Mouse (Mus musculus) liver, adult (tissue): Measurements from ENCODE around the gene Elf1.
"Not testable (repeated sequence)": the region's sequence is repeated elsewhere in the genome, so short reads cannot be mapped to it uniquely, and the experiment has no call there.

Source experiments
- GATA4 ChIP-seq: IDR thresholded peaks from 2 replicates; pipeline ENCODE4 v1.6.1; 2014; ENCODE audit warnings: mild to moderate bottlenecking, low read length; ENCODE audit not compliant: insufficient replicate concordance

The Elf1 gene

GRCm38 (mm10) chr14:79480624-79481338 is at the start of gene Elf1:
Gene Elf1, plus strand, starts transcription at chr14:79481194.
- TF ChIP-seq GATA4: peak; percentile 37; the same call in 1 of the 2 replicates

- TF ChIP-seq GATA4: no peak
These were observed 46.9 kb upstream of the Elf1 start for GRCm38 (mm10) chr14:79434068-79434467.

- no peak for TF ChIP-seq GATA4
These were observed 40.3 kb upstream of the Elf1 start for GRCm38 (mm10) chr14:79440655-79441054.

GRCm38 (mm10) chr14:79441441-79441840 is 39.6 kb upstream of the Elf1 start:
- TF ChIP-seq GATA4: no peak

GRCm38 (mm10) chr14:79444601-79445000 is 36.4 kb upstream of the Elf1 start:
- no peak for TF ChIP-seq GATA4

GRCm38 (mm10) chr14:79445055-79445620 is 35.9 kb upstream of the Elf1 start:
- no peak for TF ChIP-seq GATA4

GRCm38 (mm10) chr14:79451681-79452590 is 29.1 kb upstream of the Elf1 start, which contains the start of gene Kbtbd6:
Gene Kbtbd6, plus strand, starts transcription at chr14:79451835.
- TF ChIP-seq GATA4: not testable (repeated sequence)

GRCm38 (mm10) chr14:79460401-79460800 is 20.6 kb upstream of the Elf1 start:
- TF ChIP-seq GATA4: no peak

GRCm38 (mm10) chr14:79460988-79461387 is 20.0 kb upstream of the Elf1 start:
- TF ChIP-seq GATA4: no peak

- TF ChIP-seq GATA4: no peak
These were observed 15.4 kb upstream of the Elf1 start for GRCm38 (mm10) chr14:79465623-79466022.

- TF ChIP-seq GATA4: no peak
These were observed 13.4 kb upstream of the Elf1 start for GRCm38 (mm10) chr14:79467621-79468020.

- TF ChIP-seq GATA4: no peak
These were observed 7.6 kb upstream of the Elf1 start for GRCm38 (mm10) chr14:79473384-79473783.

GRCm38 (mm10) chr14:79481339-79482151 is 551 bp downstream of the Elf1 start, which contains the start of gene Wbp4:
Gene Wbp4, minus strand, starts transcription at chr14:79481520.
- peak; percentile 57; the same call in 1 of the 2 replicates for TF ChIP-seq GATA4

- no peak for TF ChIP-seq GATA4
These were observed 1.3 kb downstream of the Elf1 start for GRCm38 (mm10) chr14:79482251-79482661.
